Mouse (Mus musculus) bone marrow, adult 2 months (tissue): ENCODE measurements around the gene Spata31d1b.

Experiments used
- CTCF ChIP-seq: fragments of 200-500 bp; IDR thresholded peaks from 2 replicates; pipeline ENCODE4 v1.5.1; 2011; ENCODE audit warnings: low read length, control low read depth; ENCODE audit not compliant: control insufficient read depth, insufficient read depth
- POLR2A ChIP-seq: fragments of 200-500 bp; IDR thresholded peaks from 2 replicates; pipeline ENCODE4 v1.6.1; 2011; ENCODE audit warnings: low read depth, mild to moderate bottlenecking, control low read depth, low read length, borderline replicate concordance; ENCODE audit not compliant: control insufficient read depth

- TF ChIP-seq POLR2A = no peak
- no peak for TF ChIP-seq CTCF
These were observed 13.0 kb upstream of the Spata31d1b start for GRCm38 (mm10) chr13:59699131-59699530.
